Mouse (Mus musculus): ENCODE results near the gene Agap3. TPM values are rescaled to one million over a fixed set of nuclear protein-coding genes. Genes with fewer than 3 reads are reported as not detected.
A peak's percentile ranks its signal among the peaks of the same experiment; 100 is the strongest.

Gene Agap3
- total RNA-seq, 2 experiments from 2014 or later = 74.3 to 84.7 TPM

DNA sequence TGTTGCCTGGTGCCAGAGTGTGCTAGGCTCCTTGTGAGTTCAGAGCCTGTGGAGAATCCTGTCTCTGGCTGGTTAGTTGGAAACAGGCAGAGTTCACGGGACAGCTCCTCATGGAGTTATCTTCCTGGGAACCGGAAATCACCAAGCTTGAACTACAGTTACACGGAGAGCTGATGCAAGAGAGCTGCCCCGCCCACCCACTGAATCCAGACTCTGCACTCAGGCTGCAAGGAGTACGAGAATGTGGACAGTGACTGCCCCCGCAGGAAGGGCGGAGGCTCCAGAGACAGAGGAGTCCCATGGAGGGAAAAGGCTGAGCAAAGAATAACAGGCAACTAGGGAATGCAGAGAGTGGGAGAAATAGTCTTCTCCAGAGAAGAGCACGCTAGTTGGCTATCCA is 60.3 kb downstream of the Agap3 start:
- peak; percentile 31 for DNase-seq (ENCODE audit: low spot score)

DNA sequence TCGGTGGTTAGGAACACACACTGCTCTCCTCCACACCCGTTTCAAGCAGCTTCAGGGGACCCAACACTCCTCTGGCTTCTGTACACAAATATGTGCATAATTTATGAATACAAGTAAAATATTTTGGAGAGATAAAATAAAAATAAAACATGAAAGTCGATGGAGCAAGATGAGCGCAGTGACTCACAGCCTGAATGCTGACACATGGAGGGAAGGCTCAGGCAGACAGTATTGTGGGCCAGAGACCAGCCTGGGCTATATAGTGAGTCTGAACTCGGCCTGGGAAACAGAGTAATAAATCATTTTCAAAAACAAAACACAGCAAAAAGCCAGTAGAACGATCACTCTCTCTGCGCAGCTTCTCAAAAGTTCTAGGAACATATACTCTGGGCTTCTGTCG is 69.4 kb downstream of the Agap3 start:
- DNase-seq (ENCODE audit: low spot score) = no peak

DNA sequence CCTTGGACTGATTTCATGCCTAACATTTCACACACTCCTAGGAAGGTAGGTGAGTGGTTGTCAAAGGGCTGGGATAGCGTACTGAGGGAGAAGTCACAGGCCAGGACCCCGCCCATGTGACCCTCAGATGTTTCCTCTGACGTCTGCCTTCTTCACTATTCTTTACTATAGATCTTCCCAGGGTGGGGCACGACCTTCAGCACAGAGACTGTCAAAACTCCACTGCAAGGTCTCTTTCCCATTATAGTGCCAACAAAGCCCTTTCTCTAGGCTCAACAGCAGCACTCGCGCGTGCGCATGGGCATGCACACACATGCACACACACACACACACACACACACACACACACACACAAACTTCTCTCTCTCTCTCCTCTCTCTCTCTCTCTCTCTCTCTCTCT is 71.8 kb downstream of the Agap3 start:
- DNase-seq (ENCODE audit: low spot score) = no peak

DNA sequence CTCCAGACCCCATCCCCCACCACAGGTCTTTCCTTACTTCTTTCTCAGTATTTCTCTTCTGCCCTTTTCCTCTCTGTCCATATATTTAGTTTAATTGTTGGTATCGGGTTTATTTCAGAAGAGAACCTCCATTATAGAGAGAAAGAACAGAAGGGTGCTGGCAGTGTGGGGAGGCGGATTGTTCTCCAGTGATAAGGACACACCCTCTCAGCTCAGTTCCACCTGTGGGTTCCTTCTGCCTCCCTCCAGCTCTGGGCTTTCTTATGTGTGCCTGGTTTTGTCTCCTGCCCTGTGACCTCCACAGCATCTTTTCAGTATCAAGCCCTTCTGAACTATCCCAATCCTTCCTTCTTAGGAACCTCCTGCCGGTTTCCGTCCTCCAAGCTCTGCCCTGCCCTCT is 72.5 kb downstream of the Agap3 start:
- DNase-seq (ENCODE audit: low spot score) = no peak

DNA sequence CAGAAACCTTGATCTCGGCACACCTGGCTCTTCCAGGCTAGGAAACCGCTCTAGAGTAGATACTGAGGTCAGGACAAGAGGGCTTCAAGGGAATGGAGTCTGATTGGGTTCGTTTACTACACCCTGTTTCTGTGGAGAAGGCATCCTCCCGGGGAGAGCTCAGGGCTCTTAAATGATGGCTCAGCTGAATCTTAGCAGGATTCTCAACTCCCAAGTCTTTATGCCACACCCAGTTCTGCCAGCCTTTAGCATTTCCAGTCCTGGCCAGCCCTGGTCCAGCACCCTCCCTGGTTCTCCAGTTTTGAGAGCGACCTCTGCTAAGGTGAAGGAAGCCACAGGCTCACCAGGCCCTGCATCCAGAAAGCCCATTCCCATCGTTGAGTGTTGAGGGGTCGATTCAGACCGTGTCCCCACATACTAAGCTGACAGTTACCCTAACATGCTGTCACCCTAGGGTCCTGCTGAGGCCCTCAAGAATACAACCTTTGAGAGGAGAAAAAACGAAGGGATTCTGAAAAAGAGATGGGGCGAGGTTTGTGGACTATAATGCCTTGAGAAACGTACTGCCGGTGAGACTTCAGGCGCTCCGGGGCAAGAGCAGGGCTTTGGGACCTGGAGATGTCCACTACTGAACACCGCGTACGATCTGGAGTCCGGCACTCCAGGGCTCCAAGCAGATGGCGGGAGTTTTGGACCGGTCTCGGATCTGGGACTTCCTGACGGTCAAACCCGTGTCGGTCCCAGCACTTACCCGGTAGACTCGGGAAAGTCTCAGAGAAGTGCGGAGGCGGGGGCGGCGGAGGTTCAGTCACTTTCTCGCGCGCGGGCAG is 73.6 kb downstream of the Agap3 start:
- no peak for DNase-seq (ENCODE audit: low spot score)

DNA sequence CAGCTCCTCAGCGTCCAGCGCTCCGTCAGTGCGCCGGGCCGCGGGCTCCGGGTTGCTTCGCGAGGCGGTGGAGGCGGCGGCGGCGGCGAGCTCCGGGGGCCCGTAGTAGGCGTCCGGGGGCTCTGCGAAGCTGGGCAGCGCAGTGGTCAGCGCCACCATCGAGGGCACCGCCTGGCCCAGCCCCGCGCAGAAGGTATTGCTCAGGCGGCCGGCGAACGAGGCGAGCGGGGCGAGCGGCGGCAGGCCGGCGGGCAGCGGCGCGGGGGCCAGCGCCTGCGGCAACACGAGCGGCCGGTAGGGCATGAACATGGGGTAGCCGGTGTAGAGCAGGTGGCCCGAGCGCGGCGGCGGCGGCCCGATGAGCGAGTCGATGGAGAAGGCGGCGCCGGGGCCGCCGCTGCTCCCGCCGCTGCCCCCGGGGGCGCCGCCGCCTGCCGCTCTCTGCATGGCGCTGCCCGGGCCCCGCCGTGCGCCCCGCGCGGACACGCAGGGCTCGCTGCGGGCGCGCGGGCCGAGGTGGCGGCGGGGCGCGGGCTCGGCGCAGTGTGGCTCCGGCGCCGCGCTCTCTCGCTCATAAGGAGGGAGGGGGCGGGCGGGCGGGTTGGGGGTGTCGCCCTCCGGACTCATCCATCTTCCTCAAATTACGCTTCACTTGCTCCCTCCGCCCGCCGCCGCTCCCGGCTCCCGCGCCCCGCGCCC is 74.4 kb downstream of the Agap3 start:
- DNase-seq (ENCODE audit: low spot score) = no peak

DNA sequence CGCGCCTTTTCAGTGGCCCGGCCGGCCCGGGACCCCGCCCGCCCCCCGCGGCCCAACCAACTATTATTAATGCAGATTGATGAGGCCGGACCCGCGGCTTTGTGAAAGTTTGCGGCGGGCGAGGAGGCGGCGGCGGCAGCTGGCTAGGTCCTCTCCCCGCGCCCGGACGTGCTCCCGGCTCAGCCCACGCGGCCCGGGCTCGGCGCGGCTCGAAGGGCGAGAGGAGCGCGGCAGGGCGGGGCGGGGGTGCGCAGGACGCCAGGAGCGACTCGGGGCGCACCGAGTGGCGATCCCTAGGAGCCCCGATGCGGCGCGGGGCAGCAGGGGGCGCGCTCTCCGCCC is 74.9 kb downstream of the Agap3 start, which contains the start of gene Gbx1:
TSS of gene Gbx1 (minus strand) at position 314 of the 342 bp plus-strand sequence.
- DNase-seq (ENCODE audit: low spot score) = no peak

DNA sequence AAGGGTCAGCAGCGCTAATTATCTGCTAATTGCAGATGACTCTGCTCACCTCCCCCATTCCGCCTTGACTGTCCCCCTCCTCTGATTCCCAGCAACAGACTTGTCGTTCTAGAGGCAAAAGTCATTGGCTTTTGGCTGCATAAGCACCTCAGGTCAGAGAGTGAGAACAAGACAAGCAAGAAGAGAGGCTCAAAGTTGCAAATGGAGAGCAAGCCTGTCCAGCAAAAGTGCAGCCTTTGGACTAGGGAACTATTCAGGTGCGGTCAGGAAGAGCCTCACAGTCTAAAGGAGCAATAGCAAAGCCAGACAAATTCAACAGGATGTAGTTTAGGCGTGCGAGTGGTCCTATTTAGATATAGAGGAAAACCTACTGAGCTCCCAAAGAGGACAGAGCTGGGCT is 75.8 kb downstream of the Agap3 start:
- no peak for DNase-seq (ENCODE audit: low spot score)

DNA sequence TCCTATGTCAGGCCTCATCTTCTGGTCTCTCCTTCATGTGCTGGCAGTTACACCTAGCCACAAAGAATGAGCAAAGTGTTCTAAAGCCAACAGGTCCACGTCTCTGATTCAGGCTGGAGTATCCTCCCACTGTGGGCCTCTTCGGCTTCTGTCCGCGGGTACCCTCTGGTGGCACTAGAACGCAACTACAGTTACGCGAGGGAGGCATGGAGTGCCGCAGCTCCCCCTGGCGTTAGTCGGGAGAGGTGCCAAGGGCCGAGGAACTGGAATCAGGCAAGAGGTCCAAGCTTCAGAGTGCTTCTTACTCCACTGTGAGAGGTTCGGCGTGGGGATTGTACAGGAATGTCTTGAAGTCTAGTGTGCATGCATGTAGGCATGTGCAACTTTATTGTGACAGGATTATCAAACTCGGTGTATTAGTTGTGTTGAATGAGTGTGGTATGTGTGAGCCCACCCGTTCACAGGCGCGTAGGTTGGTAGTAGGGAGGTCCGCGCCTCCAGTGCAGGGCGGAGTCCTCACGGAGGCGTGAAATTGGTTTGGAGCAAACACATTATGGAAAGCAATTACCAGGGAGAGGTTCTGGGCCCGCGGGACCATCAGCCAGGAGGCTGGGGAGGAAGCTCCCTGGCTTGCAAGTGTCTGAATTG is 78.2 kb downstream of the Agap3 start:
- peak; percentile 94 for DNase-seq (ENCODE audit: low spot score)

DNA sequence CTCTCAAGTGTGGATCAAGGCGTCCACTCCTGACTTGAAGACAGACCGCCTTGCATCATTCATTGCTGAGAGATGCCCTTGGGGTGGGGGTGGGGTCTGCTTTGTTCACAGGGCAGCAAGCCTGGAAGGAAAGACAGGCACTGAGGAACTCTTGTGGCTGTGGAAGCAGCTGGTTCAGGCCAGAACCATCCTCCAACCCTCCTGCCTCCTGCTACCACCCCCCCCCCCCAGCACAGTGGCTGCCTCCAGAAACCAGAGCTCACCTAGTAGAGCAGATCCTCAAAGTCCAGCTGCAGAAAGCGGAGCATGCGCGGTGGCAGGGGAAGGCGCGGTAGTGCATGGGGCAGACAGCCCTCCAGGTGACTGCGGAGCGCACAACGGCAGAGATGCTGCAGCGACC is 81.4 kb downstream of the Agap3 start:
- DNase-seq (ENCODE audit: low spot score) = no peak

DNA sequence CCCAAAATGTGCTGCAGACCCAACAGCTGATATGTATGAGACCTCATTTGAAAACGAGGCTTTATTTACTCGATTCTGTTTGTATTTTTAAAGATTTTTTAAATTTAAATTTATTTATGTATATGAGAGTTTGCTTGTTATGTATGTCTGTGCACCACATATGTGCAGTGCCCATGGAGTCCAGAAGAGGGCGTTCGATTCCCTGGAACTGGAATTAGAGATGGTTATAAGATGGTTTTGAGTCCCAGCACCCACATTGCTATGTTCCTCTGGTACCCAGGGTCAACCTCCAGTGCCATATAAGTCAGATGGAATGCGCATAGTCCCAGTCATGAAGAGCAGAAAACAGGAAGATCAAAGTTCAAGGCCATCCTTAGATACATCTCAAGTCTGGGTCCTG is 82.3 kb downstream of the Agap3 start:
- no peak for DNase-seq (ENCODE audit: low spot score)

DNA sequence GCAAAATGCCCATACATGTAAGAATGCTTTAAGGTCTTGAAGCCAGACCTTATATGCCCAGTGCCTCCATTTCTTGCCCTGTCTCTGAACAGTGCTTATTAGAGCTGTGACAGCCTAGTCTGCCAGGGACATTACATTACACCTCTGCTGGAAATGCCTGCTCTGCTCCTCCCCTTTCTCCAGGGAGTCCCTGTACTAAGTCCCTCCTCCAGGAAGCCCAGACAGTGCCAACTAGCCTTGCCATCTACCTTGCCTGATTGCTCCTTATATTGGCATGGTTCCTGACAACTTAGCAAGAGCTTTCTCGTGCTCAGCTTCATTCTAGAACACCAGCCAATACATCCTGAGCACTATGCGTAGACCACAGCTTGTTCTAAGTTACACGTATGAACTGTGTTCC is 83.8 kb downstream of the Agap3 start:
- DNase-seq (ENCODE audit: low spot score) = peak; percentile 61

DNA sequence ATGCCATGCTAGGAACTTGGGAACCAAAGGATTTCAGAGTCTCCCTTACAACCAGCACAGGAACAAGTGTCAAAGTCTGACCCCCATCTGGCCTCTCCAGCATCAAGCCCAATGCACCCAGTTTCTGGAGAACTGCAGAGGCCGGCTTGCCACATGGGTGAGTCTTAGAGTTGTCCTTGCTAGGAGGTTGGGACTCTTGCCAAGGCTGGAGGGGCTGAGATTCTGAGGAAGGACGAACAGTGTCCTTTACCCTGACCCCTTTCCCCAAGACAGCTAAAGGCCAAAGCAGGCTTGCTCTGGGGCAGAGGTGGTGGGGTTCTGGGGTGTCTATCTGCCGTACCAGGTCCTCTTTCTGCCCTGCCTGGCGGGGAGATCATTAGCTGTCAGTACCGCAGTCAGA is 84.5 kb downstream of the Agap3 start:
- DNase-seq (ENCODE audit: low spot score) = no peak

DNA sequence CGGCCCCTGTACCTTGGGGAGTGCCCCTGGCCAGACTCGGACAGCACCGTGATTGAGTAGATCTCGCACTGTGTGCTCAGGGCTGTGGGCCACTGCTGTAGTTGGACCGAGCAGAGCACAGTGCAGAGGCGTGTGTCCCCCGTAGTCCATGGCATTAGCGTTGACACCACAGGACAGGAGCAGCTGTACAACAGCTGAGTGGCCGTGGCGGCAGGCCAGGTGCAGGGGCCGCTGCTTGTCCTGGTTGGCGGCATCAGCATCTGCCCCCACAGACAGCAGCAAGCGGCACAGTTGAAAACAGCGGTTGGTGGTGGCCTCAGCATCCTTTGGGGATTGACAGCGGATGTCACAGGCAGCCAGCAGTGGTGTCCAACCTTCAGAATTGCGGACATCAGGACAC is 85.6 kb downstream of the Agap3 start:
- peak; percentile 56 for DNase-seq (ENCODE audit: low spot score)

DNA sequence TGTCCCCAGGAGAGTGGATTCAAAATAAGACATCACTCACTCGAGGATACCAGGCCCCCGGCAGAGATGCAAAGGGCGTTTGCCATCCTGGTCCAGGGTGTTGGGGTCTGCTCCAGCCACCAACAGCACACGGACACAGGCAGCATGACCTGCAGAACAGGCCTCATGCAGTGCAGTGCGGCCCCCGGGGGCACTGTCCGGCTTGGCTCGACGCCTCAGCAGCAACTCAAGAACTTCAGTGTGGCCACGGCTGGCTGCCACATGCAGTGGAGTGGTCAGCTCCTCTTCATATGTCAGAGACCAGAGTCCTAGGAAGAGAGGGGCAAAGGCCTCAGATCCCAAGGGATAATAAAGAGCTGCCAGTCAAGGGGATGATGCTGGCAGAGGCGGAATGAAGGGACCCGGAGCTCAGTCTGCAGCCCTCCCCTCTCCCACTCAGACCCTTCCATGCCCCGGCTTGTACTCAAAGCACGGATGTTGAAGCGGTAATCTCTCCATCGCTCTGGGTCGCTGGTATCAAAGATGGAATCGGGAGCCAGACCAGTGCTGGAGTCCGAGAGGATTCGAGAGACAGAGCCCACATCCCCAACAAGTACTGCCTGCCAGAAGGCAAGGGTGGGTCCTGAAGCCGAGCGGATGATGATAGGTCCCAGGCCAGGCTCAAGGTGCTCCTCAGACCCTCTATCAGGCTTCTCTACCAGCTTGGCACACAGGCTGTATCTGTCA is 87.8 kb downstream of the Agap3 start:
- DNase-seq (ENCODE audit: low spot score) = no peak

DNA sequence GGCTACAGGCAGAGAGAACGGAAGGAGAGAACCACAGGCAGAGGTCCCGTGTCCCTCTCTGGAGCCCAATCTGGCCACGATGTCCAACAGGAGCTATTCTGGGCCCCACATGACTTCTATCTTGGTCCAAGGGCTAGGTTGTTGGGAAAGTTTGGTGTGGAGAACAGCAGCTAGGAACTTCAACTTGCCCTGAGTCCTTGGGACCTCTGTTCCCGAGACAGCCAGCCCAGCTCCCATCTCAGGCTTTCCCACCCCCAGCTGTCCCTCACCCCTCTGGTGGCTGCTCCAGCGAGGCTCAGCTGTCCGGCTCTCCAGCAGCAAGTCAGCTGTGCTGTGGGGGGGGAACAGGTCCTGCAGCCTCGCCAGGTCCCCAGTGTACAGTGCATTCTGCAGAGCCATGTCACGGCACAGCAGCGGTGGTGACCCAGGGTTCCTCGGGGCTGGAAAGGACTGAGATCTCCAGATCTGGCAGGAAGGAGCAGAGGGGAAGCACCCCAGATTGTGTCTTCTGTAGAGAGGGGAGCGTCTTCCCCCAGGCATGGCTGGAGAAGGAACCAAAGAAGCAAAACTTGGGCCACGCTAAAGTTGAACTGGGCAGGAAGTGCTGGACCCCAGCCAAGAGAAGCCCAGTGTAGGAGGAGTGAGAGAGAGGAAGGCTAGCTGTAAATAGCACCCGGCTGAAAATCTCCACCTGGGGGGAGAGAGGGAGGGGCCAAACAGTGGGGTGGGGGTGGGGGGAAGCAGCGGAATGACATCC is 88.6 kb downstream of the Agap3 start, which contains the start of gene Asb10:
TSS of gene Asb10 (minus strand) at position 592 of the 757 bp plus-strand sequence.
- peak; percentile 85 for DNase-seq (ENCODE audit: low spot score)

DNA sequence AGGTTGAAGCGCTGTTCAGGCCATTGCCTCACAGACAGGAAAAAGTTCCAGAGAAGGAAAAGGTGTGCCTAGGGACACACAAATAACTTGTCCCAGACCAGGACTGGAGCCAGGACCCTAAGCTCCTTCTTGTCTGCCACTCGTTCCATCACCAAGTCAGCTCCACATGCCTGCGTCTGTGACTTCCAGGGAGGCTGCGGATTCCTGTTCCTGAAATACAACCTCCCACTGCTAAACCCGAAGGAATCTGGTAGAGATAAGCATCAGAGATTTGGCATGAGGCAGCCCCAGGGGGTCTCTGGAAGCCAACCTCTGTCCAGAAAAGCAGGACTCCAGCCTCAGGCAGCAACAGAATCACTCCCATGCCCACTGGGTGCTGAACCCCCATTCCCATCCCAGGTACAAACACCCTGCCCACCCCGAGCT is 89.2 kb downstream of the Agap3 start:
- DNase-seq (ENCODE audit: low spot score) = no peak

DNA sequence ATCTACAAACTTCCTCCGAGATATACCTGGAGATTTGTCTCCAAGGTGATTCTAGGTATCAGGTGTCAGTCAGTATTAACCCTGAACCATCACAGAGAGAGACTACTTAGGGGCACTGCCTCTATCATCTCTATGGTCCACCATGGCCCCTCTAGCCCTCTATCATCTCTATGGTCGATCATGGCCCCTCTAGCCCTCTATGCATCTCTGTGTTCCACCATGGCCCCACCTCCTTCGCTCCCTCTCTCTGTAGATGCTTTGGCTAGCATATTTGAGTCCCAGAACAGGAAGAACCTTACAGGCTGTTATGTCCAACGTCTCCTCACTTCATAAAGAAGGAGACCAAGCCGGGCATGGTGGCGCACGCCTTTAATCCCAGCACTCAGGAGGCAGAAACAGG is 90.7 kb downstream of the Agap3 start:
- DNase-seq (ENCODE audit: low spot score) = no peak

DNA sequence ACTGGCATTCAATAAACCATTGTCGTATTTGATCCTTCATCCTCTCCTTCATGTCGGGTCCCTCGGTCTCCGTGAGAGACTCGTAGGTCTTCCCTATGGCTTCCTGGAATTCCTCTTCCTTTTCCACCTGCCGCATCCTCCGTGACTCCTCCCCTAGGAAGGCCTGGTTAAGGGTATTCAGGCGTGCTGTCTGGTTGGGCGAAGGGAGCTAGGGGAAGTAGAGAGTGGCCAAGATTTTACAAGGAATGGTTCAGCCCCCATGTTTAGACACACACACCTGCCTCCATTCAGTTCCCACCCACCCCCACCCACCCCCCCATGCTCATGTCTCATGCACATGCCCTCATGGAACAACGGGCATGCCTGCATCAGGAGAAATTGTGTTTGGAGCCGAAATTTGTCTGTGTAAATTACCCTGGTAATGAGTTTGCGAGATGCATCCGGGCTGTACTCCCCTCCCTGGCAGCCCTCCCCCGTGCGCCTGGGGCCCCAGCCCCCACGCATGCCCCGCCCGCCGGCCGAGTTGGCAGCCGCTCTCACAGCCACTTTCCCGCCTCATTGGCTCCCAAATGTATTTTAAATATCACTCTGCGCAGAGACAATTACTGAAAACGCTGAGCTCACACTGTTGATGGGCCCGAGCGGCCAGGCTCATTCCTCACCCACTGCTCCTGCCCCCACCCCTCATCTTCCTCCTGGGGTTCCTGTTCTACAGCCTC is 98.8 kb downstream of the Agap3 start:
- no peak for DNase-seq (ENCODE audit: low spot score)

DNA sequence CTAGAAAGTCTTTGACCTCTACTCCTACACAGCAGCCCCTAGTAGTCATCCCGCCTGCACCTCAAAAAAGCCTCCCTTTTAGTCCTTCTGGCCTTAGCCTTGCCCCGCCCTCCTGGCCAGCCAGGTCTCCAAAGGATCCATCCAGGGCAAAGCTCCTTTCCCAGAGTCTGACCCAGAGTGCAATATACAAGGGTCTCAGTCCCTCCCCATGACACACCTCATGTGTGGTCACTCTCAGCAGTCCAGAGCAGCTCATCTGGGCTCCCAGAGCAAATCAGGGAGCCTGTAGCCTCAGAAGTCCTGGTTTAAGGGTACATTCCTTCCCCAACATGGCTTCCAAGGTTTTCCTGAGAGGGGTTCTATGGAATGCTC is 99.3 kb downstream of the Agap3 start:
- no peak for DNase-seq (ENCODE audit: low spot score)
